Mouse (Mus musculus): ENCODE results near the gene Uchl4.
"Not testable (repeated sequence)": the region's sequence is repeated elsewhere in the genome, so short reads cannot be mapped to it uniquely, and the experiment has no call there.

The Uchl4 gene

DNA sequence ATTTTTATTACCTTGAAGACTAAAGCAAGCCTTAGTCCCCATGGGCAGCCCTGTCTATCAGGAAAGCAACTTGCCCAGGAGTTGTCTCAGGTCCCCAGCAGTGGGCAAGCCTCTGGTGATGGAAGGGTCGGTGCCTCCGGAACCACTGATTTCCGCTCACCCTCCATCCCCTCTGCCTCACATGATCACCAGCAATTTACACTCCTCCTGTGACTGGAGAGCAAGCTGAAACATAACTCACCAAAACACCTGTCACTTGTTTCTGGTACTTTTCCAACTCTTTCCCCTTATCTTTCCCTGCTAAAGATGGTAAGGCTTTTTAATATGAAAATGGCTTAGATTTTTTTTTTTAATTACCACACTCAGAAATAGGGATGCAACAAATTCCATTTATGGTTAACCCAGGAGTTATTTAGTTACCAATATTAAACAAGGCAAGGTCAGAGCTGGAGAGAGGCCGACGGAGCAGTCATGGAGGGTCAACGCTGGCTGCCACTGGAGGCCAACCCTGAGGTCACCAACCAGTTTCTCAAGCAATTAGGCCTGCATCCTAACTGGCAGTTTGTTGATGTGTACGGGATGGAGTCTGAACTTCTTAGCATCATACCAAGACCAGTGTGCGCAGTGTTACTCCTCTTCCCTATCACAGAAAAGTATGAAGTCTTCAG, at the start of gene Uchl4:
Gene Uchl4 (plus strand): TSS at position 434 of the 668 bp plus-strand sequence.
- in situ Hi-C loops (cut with MboI, MseI), result loop anchor here (5.0 kb wide), 1 partner anchor 43 kb away; no protein-coding TSS in a partner anchor

DNA sequence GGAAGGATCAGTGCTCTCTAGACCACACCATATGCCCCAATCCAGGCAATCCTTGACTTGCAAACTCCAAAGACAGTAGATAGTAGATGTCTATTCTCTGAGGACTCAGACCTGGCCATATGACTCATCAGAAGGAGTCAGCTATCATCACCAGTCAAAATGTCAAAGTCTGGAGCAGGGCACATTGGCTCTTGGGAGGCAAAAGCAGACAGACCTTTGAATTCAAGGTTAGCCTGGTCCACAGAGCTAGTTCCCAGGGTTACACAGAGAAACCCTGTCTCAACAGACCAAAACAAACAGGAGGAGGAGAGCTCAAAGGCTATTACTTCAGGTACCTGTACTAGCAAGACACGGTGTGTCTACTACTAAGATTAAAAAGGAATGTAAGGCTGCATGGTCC, 41.1 kb upstream of the Uchl4 start:
- in situ Hi-C loops (cut with MboI, MseI), result loop anchor here (5.0 kb wide), 1 partner anchor 38 kb away; no protein-coding TSS in a partner anchor

- in situ Hi-C loops (cut with MboI, MseI), result no loop called here
Measured at GRCm38 (mm10) chr9:64195554-64195953, 39.4 kb upstream of the Uchl4 start.

DNA sequence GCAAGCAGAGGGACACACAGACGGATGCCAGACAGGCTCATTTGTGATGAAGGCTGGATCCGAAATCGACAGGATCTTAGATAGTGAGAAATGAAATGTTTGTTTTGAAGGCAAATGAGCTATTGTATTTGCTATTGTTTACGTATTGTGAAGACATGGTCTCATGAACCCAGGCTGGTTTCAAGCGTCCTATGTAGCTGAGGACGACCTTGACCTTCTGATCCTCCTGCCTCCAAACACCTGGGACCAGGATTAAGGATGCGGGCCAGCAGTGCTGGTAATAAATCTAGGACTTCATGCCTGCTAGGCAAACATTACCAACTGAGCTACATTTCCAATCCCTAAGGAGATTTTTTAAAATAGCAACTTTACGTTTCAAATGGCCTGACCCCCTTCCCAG, 37.5 kb upstream of the Uchl4 start:
- in situ Hi-C loops (cut with MboI, MseI), result no loop called here

DNA sequence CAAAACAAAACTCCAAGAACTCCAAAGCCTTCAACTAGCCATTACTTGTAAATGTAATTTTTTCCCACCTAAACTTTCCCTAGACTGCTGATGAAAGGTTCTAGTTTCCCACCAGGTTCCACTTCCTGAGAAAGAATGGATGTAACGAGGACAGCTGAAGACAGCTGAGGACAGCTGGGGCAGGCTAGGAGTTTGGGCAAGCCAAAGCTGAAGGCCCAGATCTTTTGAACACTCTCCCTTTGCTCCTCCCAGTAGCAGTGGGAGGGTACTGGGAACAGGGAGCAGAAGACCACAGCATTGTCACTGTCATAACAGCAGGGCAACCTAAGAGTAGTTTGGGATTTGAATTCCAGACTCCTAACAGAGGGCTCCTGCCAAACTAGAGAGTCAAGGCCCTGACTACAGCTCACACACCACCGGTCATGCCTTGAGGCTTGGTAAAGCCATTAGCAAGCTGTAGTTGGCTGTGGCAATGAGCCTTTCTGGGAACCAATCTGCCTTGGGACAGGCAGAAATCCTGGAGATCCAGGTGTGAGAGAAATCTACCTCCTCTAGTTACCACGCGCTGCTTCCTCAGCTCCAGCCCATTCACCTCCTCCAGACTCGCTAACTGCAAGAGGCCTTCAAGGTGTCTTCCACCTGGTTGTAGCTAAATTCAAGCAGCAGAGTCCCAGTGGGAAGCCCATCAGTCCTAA, 36.8 kb upstream of the Uchl4 start:
- in situ Hi-C loops (cut with MboI, MseI), result no loop called here

DNA sequence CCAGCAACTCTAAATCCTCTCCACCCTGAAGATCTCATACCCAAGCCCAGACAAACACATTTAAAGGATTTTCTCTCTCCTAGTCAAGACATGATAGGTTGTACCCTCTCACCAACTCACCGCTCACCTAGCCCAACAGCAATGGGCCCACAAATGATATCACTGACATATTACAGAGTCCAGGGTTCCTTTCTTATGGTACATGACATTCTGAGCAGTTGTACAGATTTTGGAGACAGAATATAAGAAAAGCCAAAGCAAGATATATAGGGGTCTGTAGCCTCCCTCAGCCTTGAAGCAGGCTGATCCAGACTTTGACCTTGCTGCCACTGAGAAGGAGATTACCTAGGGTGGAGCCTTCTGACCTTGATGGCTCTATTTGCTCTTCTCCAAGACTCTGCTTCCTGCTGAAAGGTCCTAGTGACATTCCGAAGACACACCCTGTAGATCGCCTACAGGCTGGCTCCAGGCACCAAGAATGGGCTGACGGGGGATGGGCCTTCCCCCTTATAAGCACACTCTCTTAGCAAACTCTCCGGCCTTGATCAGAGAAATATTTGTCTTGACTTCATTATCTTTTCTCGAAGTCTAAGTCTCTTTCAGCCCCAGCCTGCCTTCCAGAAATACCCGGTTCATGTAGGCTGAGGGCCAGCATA, 36.1 kb upstream of the Uchl4 start:
- in situ Hi-C loops (cut with MboI, MseI), result not testable (repeated sequence)

GRCm38 (mm10) chr9:64199897-64200296, 35.1 kb upstream of the Uchl4 start:
- in situ Hi-C loops (cut with MboI, MseI), result no loop called here

DNA sequence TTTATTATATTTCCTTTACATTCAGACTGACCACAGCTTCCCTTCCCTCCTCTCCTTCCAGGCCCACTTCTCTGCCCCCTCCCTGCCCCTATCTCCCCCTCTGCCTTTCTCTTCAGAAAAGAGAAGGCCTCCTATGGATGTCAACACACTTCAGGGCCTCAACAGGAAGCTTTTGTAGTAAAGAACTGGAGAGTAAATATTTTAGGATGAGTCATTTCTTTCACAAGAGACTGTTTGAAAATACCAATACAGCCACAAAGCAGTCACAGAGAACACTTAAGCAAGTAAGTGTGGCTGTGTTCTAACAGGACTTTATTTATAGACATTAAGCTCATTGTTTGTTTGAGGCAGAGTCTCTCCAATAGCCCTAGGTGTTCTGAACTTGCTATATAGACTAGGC, 32.7 kb upstream of the Uchl4 start:
- in situ Hi-C loops (cut with MboI, MseI), result no loop called here

DNA sequence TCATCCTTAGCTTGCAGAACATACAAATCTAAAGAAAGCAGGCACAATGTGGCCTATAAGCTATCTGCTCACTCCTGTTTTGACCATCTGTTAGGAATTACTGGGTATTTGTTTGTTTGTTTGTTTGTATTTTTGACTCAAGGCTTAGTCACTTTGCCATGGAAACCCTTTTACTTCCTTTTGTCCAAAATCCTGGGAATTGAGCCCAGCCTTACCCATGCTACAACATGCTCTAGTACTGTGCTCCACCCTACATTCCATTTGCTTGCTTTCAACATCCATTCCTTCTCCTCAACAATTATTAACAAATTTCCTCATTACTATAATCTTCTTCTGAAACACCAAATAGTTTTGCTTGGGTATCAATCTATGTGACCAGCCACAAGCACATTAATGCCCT, 32.1 kb upstream of the Uchl4 start:
- in situ Hi-C loops (cut with MboI, MseI), result no loop called here

- in situ Hi-C loops (cut with MboI, MseI), result no loop called here
Measured at GRCm38 (mm10) chr9:64207509-64208084, 27.4 kb upstream of the Uchl4 start.

- in situ Hi-C loops (cut with MboI, MseI), result no loop called here
Measured at GRCm38 (mm10) chr9:64214452-64214851, 20.5 kb upstream of the Uchl4 start.

DNA sequence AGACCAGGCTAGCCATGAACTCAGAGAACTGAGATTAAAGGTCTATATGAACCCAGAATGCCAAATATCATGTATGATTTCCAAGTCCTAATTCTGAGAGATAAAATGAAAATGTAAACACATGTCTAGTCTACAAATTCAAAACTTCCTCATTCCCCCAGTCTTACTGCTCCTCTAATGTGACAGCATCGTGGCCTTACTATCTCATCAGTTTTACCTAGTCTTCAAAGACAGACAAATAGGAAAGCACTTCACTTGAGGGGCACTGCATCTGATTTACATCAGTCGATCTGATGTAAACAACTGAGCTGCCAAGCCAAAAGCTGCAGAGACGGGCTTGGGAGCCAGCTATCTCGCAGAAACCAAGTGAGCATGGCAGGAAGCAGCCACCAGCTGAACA, 18.9 kb upstream of the Uchl4 start:
- in situ Hi-C loops (cut with MboI, MseI), result no loop called here

DNA sequence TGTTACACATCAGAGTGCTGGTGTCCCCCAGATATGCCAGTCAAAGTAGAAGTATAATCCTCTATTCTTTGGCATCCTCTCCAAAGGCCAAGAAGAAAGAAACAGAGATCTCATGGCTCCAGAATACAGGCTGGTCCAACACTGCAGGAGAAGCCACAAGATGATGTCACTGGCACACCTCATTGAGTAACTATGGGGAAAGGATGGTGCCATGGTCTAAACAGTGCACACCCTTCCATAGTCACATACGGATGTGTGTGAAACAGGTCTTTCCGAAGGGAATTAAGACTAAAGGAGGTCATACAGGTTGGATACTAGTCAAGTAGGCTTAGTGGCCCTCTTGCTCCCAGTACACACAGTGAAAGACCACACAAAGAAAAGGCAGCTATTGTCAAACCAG, 18.4 kb upstream of the Uchl4 start:
- in situ Hi-C loops (cut with MboI, MseI), result no loop called here

GRCm38 (mm10) chr9:64217887-64218286, 17.1 kb upstream of the Uchl4 start:
- in situ Hi-C loops (cut with MboI, MseI), result no loop called here

DNA sequence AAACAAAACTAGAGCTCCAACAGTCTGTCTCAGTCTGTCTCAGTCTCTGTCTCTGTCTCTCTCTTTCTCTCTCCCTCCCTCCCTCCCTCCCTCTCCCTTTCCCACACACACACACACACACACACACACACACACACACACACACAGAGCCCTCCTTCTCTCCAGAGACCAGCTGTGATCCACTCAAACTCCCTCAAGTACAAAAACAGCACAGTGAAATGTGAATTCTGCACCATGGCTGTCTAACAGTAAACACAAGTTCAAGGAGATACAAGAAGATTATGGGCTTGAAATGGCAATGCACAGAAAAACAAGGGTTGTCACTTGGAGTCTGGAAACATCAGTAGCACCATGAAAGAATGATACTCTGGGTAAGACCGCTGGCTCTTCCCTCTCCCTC, 15.7 kb upstream of the Uchl4 start:
- in situ Hi-C loops (cut with MboI, MseI), result no loop called here

DNA sequence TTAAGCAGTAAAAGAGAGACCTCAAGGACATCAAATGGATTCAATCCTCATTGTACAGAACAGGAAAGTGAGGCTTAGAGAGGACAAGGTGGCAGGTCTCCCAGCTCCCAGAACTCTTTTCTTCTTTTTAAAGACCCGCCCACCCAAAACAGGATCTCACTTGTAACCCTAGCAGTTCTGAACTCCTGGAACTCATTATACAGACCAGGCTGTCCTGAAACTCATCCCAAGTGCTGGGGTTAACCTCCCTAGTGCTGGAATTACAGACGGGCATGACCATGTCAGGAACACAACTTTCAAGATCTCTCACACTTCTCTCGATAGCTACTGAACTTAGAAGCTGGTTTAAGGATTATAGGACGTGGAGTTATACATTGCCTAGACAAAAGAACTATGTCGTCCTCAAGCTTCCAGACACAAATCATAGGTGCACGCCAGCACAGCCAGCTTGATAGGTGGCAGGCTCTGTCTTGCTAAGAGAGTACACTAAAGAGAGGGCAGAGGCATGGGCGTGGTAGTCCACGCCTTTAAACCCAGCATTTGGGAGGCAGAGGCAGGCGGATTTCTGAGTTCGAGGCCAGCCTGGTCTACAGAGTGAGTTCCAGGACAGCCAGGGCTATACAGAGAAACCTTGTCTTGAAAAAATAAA, 15.1 kb upstream of the Uchl4 start:
- in situ Hi-C loops (cut with MboI, MseI), result no loop called here

- in situ Hi-C loops (cut with MboI, MseI), result no loop called here
Measured at GRCm38 (mm10) chr9:64220603-64221002, 14.4 kb upstream of the Uchl4 start.

DNA sequence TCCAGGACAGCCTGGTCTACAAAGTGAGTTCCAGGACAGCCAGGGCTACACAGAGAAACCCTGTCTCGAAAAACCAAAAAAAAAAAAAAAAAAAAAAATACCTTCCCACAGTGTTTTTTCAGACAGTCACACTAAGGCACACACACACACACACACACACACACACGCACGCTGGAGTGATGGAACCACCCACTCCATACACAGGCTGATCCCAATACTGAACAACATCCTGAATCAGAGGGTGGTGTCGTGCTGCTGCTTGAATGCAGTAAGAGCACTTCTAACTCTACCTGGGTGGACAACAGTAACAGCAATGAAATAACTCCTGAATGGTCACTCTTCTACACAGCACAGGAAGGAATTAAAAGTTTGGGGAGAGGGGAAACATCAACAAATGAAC, 13.5 kb upstream of the Uchl4 start:
- in situ Hi-C loops (cut with MboI, MseI), result no loop called here

- in situ Hi-C loops (cut with MboI, MseI), result no loop called here
Measured at GRCm38 (mm10) chr9:64222098-64222497, 12.9 kb upstream of the Uchl4 start.

GRCm38 (mm10) chr9:64225805-64226204, 9.2 kb upstream of the Uchl4 start:
- in situ Hi-C loops (cut with MboI, MseI), result no loop called here

GRCm38 (mm10) chr9:64227736-64228135, 7.3 kb upstream of the Uchl4 start:
- in situ Hi-C loops (cut with MboI, MseI), result no loop called here

GRCm38 (mm10) chr9:64228972-64229371, 6.0 kb upstream of the Uchl4 start:
- in situ Hi-C loops (cut with MboI, MseI), result no loop called here
